Mouse (Mus musculus): Measurements from ENCODE around the gene Postn. TPM values are rescaled to one million over a fixed set of nuclear protein-coding genes. Genes with fewer than 3 reads are reported as not detected.

The Postn gene
- polyA plus RNA-seq, 1 experiment from 2014 or later = 5.2 TPM

- H3K9ac ChIP-seq (replicated peaks; ENCODE audit: low read depth, low read length) = no peak overlapping the region
- H3K4me1 ChIP-seq (ENCODE audit: control insufficient read depth, insufficient read depth, low read length) = no peaks in the 10 kb centered on the region
- H3K4me2 ChIP-seq (ENCODE audit: low read depth, low read length) = no peak overlapping the region
- no peak for ATAC-seq (ENCODE audit: low read depth)
- H3K4me3 ChIP-seq (ENCODE audit: low read depth, low read length) = no peak overlapping the region
- H3K36me3 ChIP-seq (ENCODE audit: control insufficient read depth, insufficient read depth, low read length) = no peaks in the 10 kb centered on the region
- H3K27ac ChIP-seq (ENCODE audit: low read depth, low read length) = no peak overlapping the region
- no peaks in the 10 kb centered on the region for H3K27me3 ChIP-seq (ENCODE audit: control insufficient read depth, insufficient read depth, low read length)
- WGBS = 80% methylated on average over 6 of the region's 6 CpGs
- no peaks in the 10 kb centered on the region for H3K9me3 ChIP-seq (ENCODE audit: control insufficient read depth, low read length)
These were observed 71.3 kb downstream of the Postn start for GRCm38 (mm10) chr3:54432167-54432566.

GRCm38 (mm10) chr3:54432605-54433004 lies 71.7 kb downstream of the Postn start:
- no peaks in the 10 kb centered on the region for H3K36me3 ChIP-seq (ENCODE audit: control insufficient read depth, insufficient read depth, low read length)
- ATAC-seq (ENCODE audit: low read depth) = no peak
- no peak overlapping the region for H3K4me3 ChIP-seq (ENCODE audit: low read depth, low read length)
- no peaks in the 10 kb centered on the region for H3K27me3 ChIP-seq (ENCODE audit: control insufficient read depth, insufficient read depth, low read length)
- H3K4me1 ChIP-seq (ENCODE audit: control insufficient read depth, insufficient read depth, low read length) = no peaks in the 10 kb centered on the region
- no peaks in the 10 kb centered on the region for H3K9me3 ChIP-seq (ENCODE audit: control insufficient read depth, low read length)
- WGBS = 66% methylated on average over 4 of the region's 4 CpGs
- H3K4me2 ChIP-seq (ENCODE audit: low read depth, low read length) = no peak overlapping the region
- no peak overlapping the region for H3K27ac ChIP-seq (ENCODE audit: low read depth, low read length)
- no peak overlapping the region for H3K9ac ChIP-seq (replicated peaks; ENCODE audit: low read depth, low read length)

- Histone ChIP-seq H3K4me3 (ENCODE audit: low read depth, low read length) (no peak overlapping the region), H3K4me2 (ENCODE audit: low read depth, low read length) (no peak overlapping the region), H3K4me1 (ENCODE audit: control insufficient read depth, insufficient read depth, low read length) (no peaks in the 10 kb centered on the region), H3K27ac (ENCODE audit: low read depth, low read length) (no peak overlapping the region), H3K9me3 (ENCODE audit: control insufficient read depth, low read length) (no peaks in the 10 kb centered on the region), H3K9ac (replicated peaks; ENCODE audit: low read depth, low read length) (no peak overlapping the region), H3K36me3 (ENCODE audit: control insufficient read depth, insufficient read depth, low read length) (no peaks in the 10 kb centered on the region), H3K27me3 (ENCODE audit: control insufficient read depth, insufficient read depth, low read length) (no peaks in the 10 kb centered on the region)
- 91% methylated on average over 6 of the region's 6 CpGs for WGBS
- ATAC-seq (ENCODE audit: low read depth) = no peak
These were observed 73.7 kb downstream of the Postn start for GRCm38 (mm10) chr3:54434571-54434970.

- no peak overlapping the region for H3K9ac ChIP-seq (replicated peaks; ENCODE audit: low read depth, low read length)
- no peak overlapping the region for H3K4me3 ChIP-seq (ENCODE audit: low read depth, low read length)
- H3K27me3 ChIP-seq (ENCODE audit: control insufficient read depth, insufficient read depth, low read length) = no peaks in the 10 kb centered on the region
- no peaks in the 10 kb centered on the region for H3K36me3 ChIP-seq (ENCODE audit: control insufficient read depth, insufficient read depth, low read length)
- WGBS = 85% methylated on average over 1 of the region's 1 CpGs
- H3K4me2 ChIP-seq (ENCODE audit: low read depth, low read length) = no peak overlapping the region
- no peak for ATAC-seq (ENCODE audit: low read depth)
- H3K4me1 ChIP-seq (ENCODE audit: control insufficient read depth, insufficient read depth, low read length) = no peaks in the 10 kb centered on the region
- no peak overlapping the region for H3K27ac ChIP-seq (ENCODE audit: low read depth, low read length)
- no peaks in the 10 kb centered on the region for H3K9me3 ChIP-seq (ENCODE audit: control insufficient read depth, low read length)
These were observed 75.6 kb downstream of the Postn start for GRCm38 (mm10) chr3:54436373-54436964.

Other genes starting within 250 kb of the Postn start
- gene Trpc4, start 205.1 kb upstream of the Postn start, polyA plus RNA-seq (2014; fragmentation: Nextera tagmentation; extraction: Ambion mirVana) = 3.2 and 4.0 TPM in 2 replicates